Mouse (Mus musculus): ENCODE results near the gene Spag5. TPM values are rescaled to one million over a fixed set of nuclear protein-coding genes. Genes with fewer than 3 reads are reported as not detected.

Gene Spag5
- polyA plus RNA-seq, 1 experiment from 2014 or later, result 76.6 TPM

GRCm38 (mm10) chr11:78364103-78364502 is 62.8 kb downstream of the Spag5 start:
- no peaks in the 10 kb centered on the region for H3K36me3 ChIP-seq (replicated peaks)
- no peak overlapping the region for H3K27ac ChIP-seq
- DNase-seq (ENCODE audit: extremely low spot score, low spot score), result no peak
- no peaks in the 10 kb centered on the region for H3K9me3 ChIP-seq
- peaks cover 24% of the 10 kb centered on the region for H3K4me1 ChIP-seq
- 63% methylated on average over 8 of the region's 8 CpGs for WGBS
- H3K27me3 ChIP-seq (ENCODE audit: poor library complexity, severe bottlenecking), result peaks cover 7% of the 10 kb centered on the region
- no peak overlapping the region for H3K4me3 ChIP-seq

GRCm38 (mm10) chr11:78367456-78368225 is 66.3 kb downstream of the Spag5 start:
- no peaks in the 10 kb centered on the region for H3K27me3 ChIP-seq (ENCODE audit: poor library complexity, severe bottlenecking)
- no peaks in the 10 kb centered on the region for H3K9me3 ChIP-seq
- H3K4me3 ChIP-seq, result no peak overlapping the region
- peaks cover 15% of the 10 kb centered on the region for H3K4me1 ChIP-seq
- no peaks in the 10 kb centered on the region for H3K36me3 ChIP-seq (replicated peaks)
- H3K27ac ChIP-seq, result no peak overlapping the region
- no peak for DNase-seq (ENCODE audit: extremely low spot score, low spot score)
- WGBS, result 93% methylated on average over 15 of the region's 15 CpGs

DNA sequence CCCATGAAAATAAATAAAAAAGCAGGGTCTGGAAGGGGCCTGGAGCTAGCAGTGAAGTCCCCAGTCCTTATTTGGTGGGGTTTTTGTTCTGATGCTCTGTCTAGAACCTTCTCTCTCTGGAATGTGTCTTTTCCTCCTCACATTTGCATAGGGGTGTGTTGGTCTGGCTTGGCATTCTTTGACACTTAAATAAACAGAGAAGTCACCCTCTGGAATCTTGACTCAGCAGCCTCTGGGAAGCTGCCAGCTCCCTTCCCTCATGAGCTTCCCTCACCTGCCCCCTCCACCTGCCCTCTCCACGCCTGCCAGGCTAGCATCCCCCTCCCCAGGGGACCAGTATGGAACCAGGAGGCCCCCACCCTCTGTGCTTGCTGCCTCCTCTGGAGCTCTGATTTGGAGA is 69.1 kb downstream of the Spag5 start:
- no peaks in the 10 kb centered on the region for H3K36me3 ChIP-seq (replicated peaks)
- H3K4me3 ChIP-seq, result no peak overlapping the region
- 68% methylated on average over 1 of the region's 1 CpGs for WGBS
- no peak overlapping the region for H3K27ac ChIP-seq
- peaks cover 8% of the 10 kb centered on the region; the same call in 1 of the 2 replicates for H3K4me1 ChIP-seq
- no peaks in the 10 kb centered on the region for H3K27me3 ChIP-seq (ENCODE audit: poor library complexity, severe bottlenecking)
- no peak for DNase-seq (ENCODE audit: extremely low spot score, low spot score)
- no peaks in the 10 kb centered on the region for H3K9me3 ChIP-seq

- Histone ChIP-seq H3K4me1 (peaks cover 5% of the 10 kb centered on the region; the same call in 1 of the 2 replicates), H3K27ac (no peak overlapping the region), H3K4me3 (no peak overlapping the region), H3K9me3 (no peaks in the 10 kb centered on the region), H3K27me3 (ENCODE audit: poor library complexity, severe bottlenecking) (no peaks in the 10 kb centered on the region), H3K36me3 (replicated peaks) (no peaks in the 10 kb centered on the region)
- 89% methylated on average over 11 of the region's 11 CpGs for WGBS
- DNase-seq (ENCODE audit: extremely low spot score, low spot score), result no peak
Observed at GRCm38 (mm10) chr11:78371711-78372110, 70.4 kb downstream of the Spag5 start.

Other genes starting within 250 kb of the Spag5 start
- 39.7 and 40.7 TPM in 2 replicates for gene Eral1, start 221.1 kb upstream of the Spag5 start, polyA plus RNA-seq (2016; fragmentation: Nextera tagmentation; extraction: Ambion mirVana)
- 24.2 and 24.6 TPM in 2 replicates for gene Fam222b, start 206.9 kb upstream of the Spag5 start, polyA plus RNA-seq (2016; fragmentation: Nextera tagmentation; extraction: Ambion mirVana)
- gene Traf4, start 135.9 kb upstream of the Spag5 start, polyA plus RNA-seq (2016; fragmentation: Nextera tagmentation; extraction: Ambion mirVana), result 97.6 and 104 TPM in 2 replicates
- gene Nek8, start 124.9 kb upstream of the Spag5 start, polyA plus RNA-seq (2016; fragmentation: Nextera tagmentation; extraction: Ambion mirVana), result 10.6 and 11.7 TPM in 2 replicates
- gene Tlcd1, start 124.8 kb upstream of the Spag5 start, polyA plus RNA-seq (2016; fragmentation: Nextera tagmentation; extraction: Ambion mirVana), result 10.0 and 11.3 TPM in 2 replicates
- 1,073 and 1,096 TPM in 2 replicates for gene Rpl23a, start 117.9 kb upstream of the Spag5 start, polyA plus RNA-seq (2016; fragmentation: Nextera tagmentation; extraction: Ambion mirVana)
- 70.7 and 73.3 TPM in 2 replicates for gene Rab34, start 113.1 kb upstream of the Spag5 start, polyA plus RNA-seq (2016; fragmentation: Nextera tagmentation; extraction: Ambion mirVana)
- gene Proca1, start 108.1 kb upstream of the Spag5 start, polyA plus RNA-seq (2016; fragmentation: Nextera tagmentation; extraction: Ambion mirVana), result 0.91 and 1.5 TPM in 2 replicates
- gene Sdf2, start 55.8 kb upstream of the Spag5 start, polyA plus RNA-seq (2016; fragmentation: Nextera tagmentation; extraction: Ambion mirVana), result 42.9 and 43.3 TPM in 2 replicates
- 37.1 and 39.2 TPM in 2 replicates for gene Supt6, start 55.5 kb upstream of the Spag5 start, polyA plus RNA-seq (2016; fragmentation: Nextera tagmentation; extraction: Ambion mirVana)
- gene 2610507B11Rik, start 39.8 kb upstream of the Spag5 start, polyA plus RNA-seq (2016; fragmentation: Nextera tagmentation; extraction: Ambion mirVana), result 72.5 and 72.7 TPM in 2 replicates
- 0.26 and 0.52 TPM in 2 replicates for gene BC030499, start 10.7 kb upstream of the Spag5 start, polyA plus RNA-seq (2016; fragmentation: Nextera tagmentation; extraction: Ambion mirVana)
- gene Aldoc, start 21.4 kb downstream of the Spag5 start, polyA plus RNA-seq (2016; fragmentation: Nextera tagmentation; extraction: Ambion mirVana), result 2.7 and 3.3 TPM in 2 replicates
- gene Pigs, start 26.9 kb downstream of the Spag5 start, polyA plus RNA-seq (2016; fragmentation: Nextera tagmentation; extraction: Ambion mirVana), result 76.3 and 77.5 TPM in 2 replicates
- gene Unc119, start 42.0 kb downstream of the Spag5 start, polyA plus RNA-seq (2016; fragmentation: Nextera tagmentation; extraction: Ambion mirVana), result 60.2 and 62.8 TPM in 2 replicates
- gene Foxn1, start 85.0 kb downstream of the Spag5 start, polyA plus RNA-seq (2016; fragmentation: Nextera tagmentation; extraction: Ambion mirVana), result not detected in 2 replicates
- not detected in 2 replicates for gene Slc13a2, start 120.7 kb downstream of the Spag5 start, polyA plus RNA-seq (2016; fragmentation: Nextera tagmentation; extraction: Ambion mirVana)
- 20.9 and 21.1 TPM in 2 replicates for gene Slc46a1, start 164.2 kb downstream of the Spag5 start, polyA plus RNA-seq (2016; fragmentation: Nextera tagmentation; extraction: Ambion mirVana)
- gene Sarm1, start 196.2 kb downstream of the Spag5 start, polyA plus RNA-seq (2016; fragmentation: Nextera tagmentation; extraction: Ambion mirVana), result 9.4 and 9.8 TPM in 2 replicates
- gene Vtn, start 197.6 kb downstream of the Spag5 start, polyA plus RNA-seq (2016; fragmentation: Nextera tagmentation; extraction: Ambion mirVana), result 23.7 and 25.0 TPM in 2 replicates
- not detected in 2 replicates for gene Sebox, start 201.9 kb downstream of the Spag5 start, polyA plus RNA-seq (2016; fragmentation: Nextera tagmentation; extraction: Ambion mirVana)
- gene Tmem199, start 210.6 kb downstream of the Spag5 start, polyA plus RNA-seq (2016; fragmentation: Nextera tagmentation; extraction: Ambion mirVana), result 76.7 and 78.5 TPM in 2 replicates
- gene Poldip2, start 210.7 kb downstream of the Spag5 start, polyA plus RNA-seq (2016; fragmentation: Nextera tagmentation; extraction: Ambion mirVana), result 144 and 148 TPM in 2 replicates
- 96.4 and 97.2 TPM in 2 replicates for gene Tnfaip1, start 234.8 kb downstream of the Spag5 start, polyA plus RNA-seq (2016; fragmentation: Nextera tagmentation; extraction: Ambion mirVana)
- 75.9 and 78.8 TPM in 2 replicates for gene Ift20, start 234.8 kb downstream of the Spag5 start, polyA plus RNA-seq (2016; fragmentation: Nextera tagmentation; extraction: Ambion mirVana)
- gene Tmem97, start 249.2 kb downstream of the Spag5 start, polyA plus RNA-seq (2016; fragmentation: Nextera tagmentation; extraction: Ambion mirVana), result 106 and 111 TPM in 2 replicates